Mouse (Mus musculus): ENCODE results near the gene Crim1. TPM values are rescaled to one million over a fixed set of nuclear protein-coding genes. Genes with fewer than 3 reads are reported as not detected.

Crim1 gene
- total RNA-seq, 1 experiment: 61.7 TPM

- no peak for DNase-seq (ENCODE audit: low read depth, low spot score)
- no peak overlapping the region for H3K4me3 ChIP-seq (ENCODE audit: insufficient read depth in 1 of 2, low read depth in 1 of 2, low read length in 2 of 2, poor library complexity in 1 of 2, severe bottlenecking in 1 of 2)
- in situ Hi-C loops (cut with MboI; ENCODE audit: low sequenced_read_pairs in 2 of 2, unreplicated experiment in 2 of 2): no loop called here
- H3K9me3 ChIP-seq (ENCODE audit: control insufficient read depth, insufficient read depth, low read depth, low read length): no peaks in the 10 kb centered on the region
- H3K27ac ChIP-seq (ENCODE audit: insufficient read depth, low read depth, low read length, poor library complexity, severe bottlenecking): no peak overlapping the region
- no peak overlapping the region for H3K9ac ChIP-seq (ENCODE audit: insufficient read depth, low read depth, low read length, poor library complexity, severe bottlenecking)
- H3K36me3 ChIP-seq (ENCODE audit: control insufficient read depth, insufficient read depth, low read length, poor library complexity, severe bottlenecking): no peaks in the 10 kb centered on the region
- H3K4me1 ChIP-seq (ENCODE audit: control insufficient read depth in 2 of 2, insufficient read depth in 2 of 2, low read length in 2 of 2, poor library complexity in 1 of 2): no peaks in the 10 kb centered on the region
- TF ChIP-seq HCFC1 (IDR thresholded peaks at IDR 0.05; ENCODE audit: borderline replicate concordance, insufficient read depth, low read length) (no peak), ZNF384 (IDR thresholded peaks at IDR 0.05; ENCODE audit: low read depth, low read length) (no peak), CHD2 (IDR thresholded peaks at IDR 0.05; ENCODE audit: low read depth, low read length) (no peak), ZC3H11A (IDR thresholded peaks at IDR 0.05; ENCODE audit: borderline replicate concordance, low read depth, low read length) (no peak), MAFK (IDR thresholded peaks at IDR 0.05; ENCODE audit: insufficient read depth, low read depth, low read length) (no peak)
Observed at GRCm38 (mm10) chr17:78213128-78213527, 13.1 kb downstream of the Crim1 start.

- no peak for TF ChIP-seq MAFK (IDR thresholded peaks at IDR 0.05; ENCODE audit: insufficient read depth, low read depth, low read length)
- no peak for TF ChIP-seq CHD2 (IDR thresholded peaks at IDR 0.05; ENCODE audit: low read depth, low read length)
- TF ChIP-seq ZC3H11A (IDR thresholded peaks at IDR 0.05; ENCODE audit: borderline replicate concordance, low read depth, low read length): no peak
- TF ChIP-seq HCFC1 (IDR thresholded peaks at IDR 0.05; ENCODE audit: borderline replicate concordance, insufficient read depth, low read length): no peak
- TF ChIP-seq ZNF384 (IDR thresholded peaks at IDR 0.05; ENCODE audit: low read depth, low read length): no peak
- Histone ChIP-seq H3K27ac (ENCODE audit: insufficient read depth, low read depth, low read length, poor library complexity, severe bottlenecking) (no peak overlapping the region), H3K4me1 (ENCODE audit: control insufficient read depth in 2 of 2, insufficient read depth in 2 of 2, low read length in 2 of 2, poor library complexity in 1 of 2) (no peaks in the 10 kb centered on the region; a peak in 1 of 4 replicates), H3K9me3 (ENCODE audit: control insufficient read depth, insufficient read depth, low read depth, low read length) (no peaks in the 10 kb centered on the region), H3K36me3 (ENCODE audit: control insufficient read depth, insufficient read depth, low read length, poor library complexity, severe bottlenecking) (no peaks in the 10 kb centered on the region), H3K4me3 (ENCODE audit: insufficient read depth in 1 of 2, low read depth in 1 of 2, low read length in 2 of 2, poor library complexity in 1 of 2, severe bottlenecking in 1 of 2) (no peak overlapping the region), H3K9ac (ENCODE audit: insufficient read depth, low read depth, low read length, poor library complexity, severe bottlenecking) (no peak overlapping the region)
- in situ Hi-C loops (cut with MboI; ENCODE audit: low sequenced_read_pairs in 2 of 2, unreplicated experiment in 2 of 2): no loop called here
- DNase-seq (ENCODE audit: low read depth, low spot score): no peak
Observed at GRCm38 (mm10) chr17:78216526-78216925, 16.5 kb downstream of the Crim1 start.

GRCm38 (mm10) chr17:78217406-78217805 is 17.4 kb downstream of the Crim1 start:
- Histone ChIP-seq H3K36me3 (ENCODE audit: control insufficient read depth, insufficient read depth, low read length, poor library complexity, severe bottlenecking) (no peaks in the 10 kb centered on the region), H3K27ac (ENCODE audit: insufficient read depth, low read depth, low read length, poor library complexity, severe bottlenecking) (no peak overlapping the region), H3K4me3 (ENCODE audit: insufficient read depth in 1 of 2, low read depth in 1 of 2, low read length in 2 of 2, poor library complexity in 1 of 2, severe bottlenecking in 1 of 2) (no peak overlapping the region), H3K9ac (ENCODE audit: insufficient read depth, low read depth, low read length, poor library complexity, severe bottlenecking) (no peak overlapping the region), H3K9me3 (ENCODE audit: control insufficient read depth, insufficient read depth, low read depth, low read length) (no peaks in the 10 kb centered on the region), H3K4me1 (ENCODE audit: control insufficient read depth in 2 of 2, insufficient read depth in 2 of 2, low read length in 2 of 2, poor library complexity in 1 of 2) (no peaks in the 10 kb centered on the region; a peak in 1 of 4 replicates)
- DNase-seq (ENCODE audit: low read depth, low spot score): no peak
- in situ Hi-C loops (cut with MboI; ENCODE audit: low sequenced_read_pairs in 2 of 2, unreplicated experiment in 2 of 2): no loop called here
- no peak for TF ChIP-seq ZNF384 (IDR thresholded peaks at IDR 0.05; ENCODE audit: low read depth, low read length)
- TF ChIP-seq MAFK (IDR thresholded peaks at IDR 0.05; ENCODE audit: insufficient read depth, low read depth, low read length): no peak
- no peak for TF ChIP-seq HCFC1 (IDR thresholded peaks at IDR 0.05; ENCODE audit: borderline replicate concordance, insufficient read depth, low read length)
- TF ChIP-seq CHD2 (IDR thresholded peaks at IDR 0.05; ENCODE audit: low read depth, low read length): no peak
- no peak for TF ChIP-seq ZC3H11A (IDR thresholded peaks at IDR 0.05; ENCODE audit: borderline replicate concordance, low read depth, low read length)

- H3K27ac ChIP-seq (ENCODE audit: insufficient read depth, low read depth, low read length, poor library complexity, severe bottlenecking): no peak overlapping the region
- in situ Hi-C loops (cut with MboI; ENCODE audit: low sequenced_read_pairs in 2 of 2, unreplicated experiment in 2 of 2): no loop called here
- no peaks in the 10 kb centered on the region for H3K9me3 ChIP-seq (ENCODE audit: control insufficient read depth, insufficient read depth, low read depth, low read length)
- H3K4me1 ChIP-seq (ENCODE audit: control insufficient read depth in 2 of 2, insufficient read depth in 2 of 2, low read length in 2 of 2, poor library complexity in 1 of 2): no peaks in the 10 kb centered on the region; a peak in 1 of 4 replicates
- H3K36me3 ChIP-seq (ENCODE audit: control insufficient read depth, insufficient read depth, low read length, poor library complexity, severe bottlenecking): no peaks in the 10 kb centered on the region
- TF ChIP-seq ZC3H11A (IDR thresholded peaks at IDR 0.05; ENCODE audit: borderline replicate concordance, low read depth, low read length): no peak
- no peak for TF ChIP-seq CHD2 (IDR thresholded peaks at IDR 0.05; ENCODE audit: low read depth, low read length)
- TF ChIP-seq HCFC1 (IDR thresholded peaks at IDR 0.05; ENCODE audit: borderline replicate concordance, insufficient read depth, low read length): no peak
- TF ChIP-seq ZNF384 (IDR thresholded peaks at IDR 0.05; ENCODE audit: low read depth, low read length): no peak
- TF ChIP-seq MAFK (IDR thresholded peaks at IDR 0.05; ENCODE audit: insufficient read depth, low read depth, low read length): no peak
- DNase-seq (ENCODE audit: low read depth, low spot score): no peak
- H3K9ac ChIP-seq (ENCODE audit: insufficient read depth, low read depth, low read length, poor library complexity, severe bottlenecking): no peak overlapping the region
- no peak overlapping the region for H3K4me3 ChIP-seq (ENCODE audit: insufficient read depth in 1 of 2, low read depth in 1 of 2, low read length in 2 of 2, poor library complexity in 1 of 2, severe bottlenecking in 1 of 2)
Observed at GRCm38 (mm10) chr17:78218506-78219232, 18.6 kb downstream of the Crim1 start.
